Mouse (Mus musculus): ENCODE data around the gene Stk4. TPM values are rescaled to one million over a fixed set of nuclear protein-coding genes. Genes with fewer than 3 reads are reported as not detected.

Stk4 gene
- total RNA-seq, 2 experiments from 2014 or later, result 123 to 145 TPM

- no peak for ATAC-seq (replicated peaks; ENCODE audit: poor library complexity, severe bottlenecking)
Observed at GRCm38 (mm10) chr2:164123169-164123766, 53.1 kb downstream of the Stk4 start.

- no peak for ATAC-seq (replicated peaks; ENCODE audit: poor library complexity, severe bottlenecking)
Observed at GRCm38 (mm10) chr2:164126533-164126955, 56.4 kb downstream of the Stk4 start.

- 0 out of 2 replicates have a peak, but pooled peaks have one; percentile 17 for ATAC-seq (replicated peaks; ENCODE audit: poor library complexity, severe bottlenecking)
Observed at GRCm38 (mm10) chr2:164127297-164127696, 57.2 kb downstream of the Stk4 start.

- ATAC-seq (replicated peaks; ENCODE audit: poor library complexity, severe bottlenecking), result no peak
Observed at GRCm38 (mm10) chr2:164128576-164129411, 58.7 kb downstream of the Stk4 start.

GRCm38 (mm10) chr2:164131586-164131985 lies 61.5 kb downstream of the Stk4 start:
- ATAC-seq (replicated peaks; ENCODE audit: poor library complexity, severe bottlenecking), result no peak

- no peak for ATAC-seq (replicated peaks; ENCODE audit: poor library complexity, severe bottlenecking)
Observed at GRCm38 (mm10) chr2:164134563-164134962, 64.4 kb downstream of the Stk4 start.

GRCm38 (mm10) chr2:164135367-164135766 lies 65.2 kb downstream of the Stk4 start:
- ATAC-seq (replicated peaks; ENCODE audit: poor library complexity, severe bottlenecking), result no peak

DNA sequence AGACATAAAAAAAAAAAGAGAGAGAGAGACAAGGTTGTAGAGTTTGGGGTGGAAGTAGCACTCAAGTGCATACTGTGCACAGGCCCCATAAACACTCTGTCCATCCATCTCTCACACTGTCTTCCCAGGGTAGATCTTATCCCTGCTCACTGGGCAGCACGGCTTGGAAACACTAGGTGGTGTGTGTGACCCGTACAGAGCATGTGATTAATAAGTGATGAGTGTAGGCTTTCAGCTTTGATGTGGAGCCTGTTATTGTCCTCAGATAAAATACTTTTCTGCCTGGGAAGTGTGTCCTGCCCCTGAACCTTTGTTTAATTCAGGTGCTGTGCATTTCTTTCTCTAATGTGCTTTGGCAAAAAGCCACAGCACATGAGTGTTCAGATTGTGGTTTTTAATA lies 66.3 kb downstream of the Stk4 start:
- no peak for ATAC-seq (replicated peaks; ENCODE audit: poor library complexity, severe bottlenecking)

GRCm38 (mm10) chr2:164137754-164138153 lies 67.6 kb downstream of the Stk4 start:
- no peak for ATAC-seq (replicated peaks; ENCODE audit: poor library complexity, severe bottlenecking)

GRCm38 (mm10) chr2:164142021-164142420 lies 71.9 kb downstream of the Stk4 start:
- no peak for ATAC-seq (replicated peaks; ENCODE audit: poor library complexity, severe bottlenecking)

- no peak for ATAC-seq (replicated peaks; ENCODE audit: poor library complexity, severe bottlenecking)
Observed at GRCm38 (mm10) chr2:164144025-164144424, 73.9 kb downstream of the Stk4 start.

GRCm38 (mm10) chr2:164144541-164144940 lies 74.4 kb downstream of the Stk4 start:
- no peak for ATAC-seq (replicated peaks; ENCODE audit: poor library complexity, severe bottlenecking)

DNA sequence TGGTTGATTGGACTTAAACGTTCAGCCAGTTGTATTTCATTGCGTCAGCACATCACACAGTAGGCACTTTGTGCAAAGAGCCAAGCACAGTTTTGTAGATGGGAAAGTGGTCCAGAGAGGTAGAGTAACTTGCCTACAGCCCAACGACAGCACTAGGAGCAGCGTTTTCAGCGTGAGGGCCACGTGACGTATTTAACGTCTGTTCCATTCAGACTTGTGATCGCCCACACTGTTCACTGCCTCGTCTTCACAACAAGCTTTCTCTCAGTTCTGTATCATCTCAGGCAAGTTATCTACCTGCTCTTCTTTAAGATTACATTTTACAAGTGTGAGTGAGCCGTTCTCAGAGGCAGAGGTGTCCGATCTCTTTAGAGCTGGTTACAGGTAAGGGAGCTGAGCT lies 76.4 kb downstream of the Stk4 start:
- ATAC-seq (replicated peaks; ENCODE audit: poor library complexity, severe bottlenecking), result no peak

GRCm38 (mm10) chr2:164150086-164150760 lies 80.1 kb downstream of the Stk4 start:
- no peak for ATAC-seq (replicated peaks; ENCODE audit: poor library complexity, severe bottlenecking)

DNA sequence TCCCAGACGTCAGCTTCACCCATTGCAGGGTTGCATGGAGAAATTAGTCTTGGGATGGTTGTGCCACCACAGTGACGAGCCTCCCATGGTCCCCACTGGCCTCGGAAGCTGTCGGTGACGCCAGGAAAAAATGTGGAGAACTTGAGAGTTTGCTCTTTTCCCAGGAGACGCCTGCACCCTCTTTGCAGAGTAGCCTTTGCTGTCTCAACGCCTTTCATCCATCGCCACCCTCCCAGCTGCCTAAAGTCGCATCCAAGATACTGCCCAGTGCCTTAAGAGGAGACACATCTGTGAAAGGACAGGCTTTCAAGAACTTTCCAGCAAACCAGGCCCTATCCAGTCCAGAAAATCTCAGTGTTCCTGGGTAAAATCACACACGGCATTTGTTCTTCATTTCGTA lies 82.2 kb downstream of the Stk4 start:
- ATAC-seq (replicated peaks; ENCODE audit: poor library complexity, severe bottlenecking), result no peak

GRCm38 (mm10) chr2:164154007-164154406 lies 83.9 kb downstream of the Stk4 start:
- no peak for ATAC-seq (replicated peaks; ENCODE audit: poor library complexity, severe bottlenecking)

GRCm38 (mm10) chr2:164156158-164156557 lies 86.0 kb downstream of the Stk4 start:
- no peak for ATAC-seq (replicated peaks; ENCODE audit: poor library complexity, severe bottlenecking)

GRCm38 (mm10) chr2:164158838-164159237 lies 88.7 kb downstream of the Stk4 start:
- ATAC-seq (replicated peaks; ENCODE audit: poor library complexity, severe bottlenecking), result no peak

GRCm38 (mm10) chr2:164161515-164162055 lies 91.5 kb downstream of the Stk4 start:
- ATAC-seq (replicated peaks; ENCODE audit: poor library complexity, severe bottlenecking), result no peak

DNA sequence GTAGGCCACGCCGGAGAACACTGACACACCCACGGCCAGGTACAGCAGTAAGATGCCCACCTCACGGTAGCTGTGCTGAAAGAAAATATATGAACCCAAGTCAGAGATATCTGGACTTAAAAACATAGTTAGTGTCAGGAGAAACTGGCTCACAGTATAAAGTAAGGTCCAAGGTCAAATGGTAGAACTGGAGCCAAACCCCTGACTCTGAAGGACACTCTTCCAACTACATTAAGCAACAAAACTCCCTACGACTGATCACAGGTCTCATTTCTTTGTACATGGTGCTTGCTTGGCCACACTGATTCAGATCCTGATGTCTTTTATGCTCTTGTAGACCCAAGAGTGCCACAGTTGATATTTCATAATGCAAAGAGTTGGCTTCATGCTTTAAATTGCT lies 94.8 kb downstream of the Stk4 start:
- no peak for ATAC-seq (replicated peaks; ENCODE audit: poor library complexity, severe bottlenecking)

All from granulocyte monocyte progenitor cell, adult 5-6 weeks (primary cell).